Mouse (Mus musculus): ENCODE results near the gene Atp5b.

DNA sequence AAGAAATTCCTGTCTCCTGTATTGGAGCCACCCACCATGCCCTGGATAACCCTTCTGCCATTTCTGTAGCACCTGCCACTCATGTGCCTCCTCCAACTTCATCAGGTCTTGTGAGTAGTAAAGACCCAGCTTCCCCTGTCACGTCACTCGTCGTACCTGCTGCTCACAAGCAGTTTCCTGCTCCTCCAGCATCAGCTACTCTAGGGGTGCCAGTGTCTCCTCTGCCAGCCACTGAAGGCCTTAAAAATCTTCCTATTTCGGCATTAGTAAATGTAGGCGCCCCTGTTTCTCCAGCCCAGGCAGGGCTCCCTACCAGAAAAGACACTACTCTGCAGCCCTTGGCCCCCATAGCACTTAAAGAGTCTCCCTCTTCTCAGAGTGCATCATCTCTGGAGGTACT is 42.8 kb upstream of the Atp5b start:
- TF ChIP-seq CTCF (conservative IDR thresholded peaks at IDR 0.05; ENCODE audit: low read length) (no peak), NANOG (IDR thresholded peaks at IDR 0.05; ENCODE audit: borderline replicate concordance, low read length) (no peak), POU5F1 (IDR thresholded peaks at IDR 0.05; ENCODE audit: borderline replicate concordance, low read length) (no peak)

Measured in E14TG2a.4 (cell line).